Mouse (Mus musculus) forebrain, embryonic 15.5 days (tissue): ENCODE data around the gene Casr. TPM values are rescaled to one million over a fixed set of nuclear protein-coding genes. Genes with fewer than 3 reads are reported as not detected.

ENCODE experiments used
- ATAC-seq: fragments of 200-750 bp; cut with Nextera tagmentation; replicated peaks from 2 replicates; pipeline ENCODE4 v1.8.0; 2017; ENCODE audit warnings: mild to moderate bottlenecking, moderate TSS enrichment, moderate library complexity
- H3K27ac ChIP-seq: fragments of 300-500 bp; sonication (generic); replicated peaks from 2 replicates; pipeline ENCODE4 v1.5.1; 2015; ENCODE audit warnings: mild to moderate bottlenecking, inconsistent platforms
- H3K27me3 ChIP-seq: fragments of 300-500 bp; sonication (generic); 2 replicates; pipeline ENCODE4 v1.6.1; 2015; ENCODE audit warnings: inconsistent platforms
- H3K36me3 ChIP-seq: fragments of 300-500 bp; sonication (generic); 2 replicates; pipeline ENCODE4 v1.6.1; 2015; ENCODE audit warnings: mild to moderate bottlenecking, inconsistent platforms
- H3K4me1 ChIP-seq: fragments of 300-500 bp; sonication (generic); 2 replicates; pipeline ENCODE4 v1.6.1; 2015; ENCODE audit warnings: inconsistent platforms
- H3K4me2 ChIP-seq: fragments of 300-500 bp; sonication (generic); replicated peaks from 2 replicates; pipeline ENCODE4 v1.6.1; 2015; ENCODE audit warnings: mild to moderate bottlenecking, inconsistent platforms
- H3K4me3 ChIP-seq: fragments of 300-500 bp; sonication (generic); 2 replicates; pipeline ENCODE4 v1.5.1; 2015; ENCODE audit warnings: mild to moderate bottlenecking, inconsistent platforms
- H3K9ac ChIP-seq: fragments of 300-500 bp; sonication (generic); replicated peaks from 2 replicates; pipeline ENCODE4 v1.6.1; 2015; ENCODE audit warnings: mild to moderate bottlenecking, inconsistent platforms
- H3K9me3 ChIP-seq: fragments of 300-500 bp; sonication (generic); 2 replicates; pipeline ENCODE4 v1.6.1; 2016; ENCODE audit warnings: inconsistent platforms
- WGBS: fragments of 180-500 bp; shearing (Covaris S2); methylation state at CpG from one replicate; pipeline ENCODE4 v1.1.7; 2015; ENCODE audit warnings: mixed read lengths; 5-methylcytosine and 5-hydroxymethylcytosine counted together
- polyA plus RNA-seq: library from polyadenylated mRNA; unstranded; fragments of >200 nt; fragmentation: Nextera tagmentation; extraction: Ambion mirVana; gene quantifications from 2 replicates; pipeline ENCODE4 v1.2.1, GENCODE M21; 2015

The Casr gene
- polyA plus RNA-seq, 1 experiment from 2014 or later: 0.04 TPM

DNA sequence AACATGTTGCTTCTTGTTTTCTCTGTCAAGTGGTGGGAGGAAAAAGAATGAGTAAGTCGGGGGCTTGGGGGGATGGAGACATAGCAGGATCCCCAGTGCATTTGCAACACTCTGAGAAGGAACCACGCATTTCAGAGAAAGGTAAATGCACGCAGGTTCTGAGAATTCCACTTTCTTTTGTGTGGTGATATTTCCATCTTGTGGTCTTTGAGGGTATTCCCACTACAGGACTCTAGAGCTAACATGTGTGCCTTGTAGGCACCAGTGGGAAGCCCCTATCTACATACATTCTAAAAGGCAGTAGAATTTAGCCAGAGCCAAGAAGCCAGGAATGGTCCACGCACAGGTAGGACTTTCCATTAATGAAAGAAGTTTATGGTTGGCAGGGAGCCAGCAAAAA is 56.0 kb downstream of the Casr start:
- no peaks in the 10 kb centered on the region for H3K9me3 ChIP-seq
- H3K27me3 ChIP-seq: no peaks in the 10 kb centered on the region
- no peak overlapping the region for H3K9ac ChIP-seq
- H3K36me3 ChIP-seq: no peaks in the 10 kb centered on the region
- no peaks in the 10 kb centered on the region for H3K4me1 ChIP-seq
- H3K27ac ChIP-seq: no peak overlapping the region
- no peak overlapping the region for H3K4me2 ChIP-seq
- no peak overlapping the region for H3K4me3 ChIP-seq
- ATAC-seq: no peak
- 61% methylated on average over 4 of the region's 4 CpGs for WGBS

GRCm38 (mm10) chr16:36505134-36505533 is 56.8 kb downstream of the Casr start:
- Histone ChIP-seq H3K4me2 (no peak overlapping the region), H3K27me3 (no peaks in the 10 kb centered on the region), H3K9ac (no peak overlapping the region), H3K4me3 (no peak overlapping the region), H3K9me3 (no peaks in the 10 kb centered on the region), H3K27ac (no peak overlapping the region), H3K4me1 (no peaks in the 10 kb centered on the region), H3K36me3 (no peaks in the 10 kb centered on the region)
- 80% methylated on average over 3 of the region's 3 CpGs for WGBS
- ATAC-seq: no peak

- H3K27ac ChIP-seq: no peak overlapping the region
- no peaks in the 10 kb centered on the region for H3K4me1 ChIP-seq
- H3K27me3 ChIP-seq: no peaks in the 10 kb centered on the region
- no peaks in the 10 kb centered on the region for H3K36me3 ChIP-seq
- no peak overlapping the region for H3K9ac ChIP-seq
- no peaks in the 10 kb centered on the region for H3K9me3 ChIP-seq
- no peak for ATAC-seq
- H3K4me3 ChIP-seq: no peak overlapping the region
- 86% methylated on average over 2 of the region's 2 CpGs for WGBS
- no peak overlapping the region for H3K4me2 ChIP-seq
These were observed 59.7 kb downstream of the Casr start for GRCm38 (mm10) chr16:36502286-36502685.

DNA sequence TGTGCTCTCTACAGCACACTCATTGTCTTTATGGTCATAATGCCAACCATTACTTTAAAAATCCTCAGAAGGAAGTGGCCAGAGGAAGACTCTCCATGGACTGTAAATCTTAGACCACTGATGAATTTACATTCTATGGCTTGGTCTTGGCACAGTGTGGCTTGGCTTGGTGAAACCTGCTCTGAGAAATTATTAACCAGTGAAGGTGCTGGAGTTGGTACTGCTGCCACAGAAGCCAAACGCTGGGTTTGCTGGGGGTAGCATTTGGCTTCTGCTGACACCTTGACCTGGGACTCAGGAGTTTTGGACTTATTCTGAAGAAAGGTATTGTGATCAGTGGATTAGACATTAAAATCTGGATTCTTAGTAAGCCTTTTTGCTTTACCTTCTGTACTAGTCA is 69.5 kb downstream of the Casr start:
- Histone ChIP-seq H3K4me3 (no peak overlapping the region), H3K36me3 (no peaks in the 10 kb centered on the region), H3K4me1 (no peaks in the 10 kb centered on the region), H3K4me2 (no peak overlapping the region), H3K9ac (no peak overlapping the region), H3K27ac (no peak overlapping the region), H3K27me3 (no peaks in the 10 kb centered on the region), H3K9me3 (no peaks in the 10 kb centered on the region)
- ATAC-seq: no peak
- WGBS: 90% methylated on average over 1 of the region's 1 CpGs

DNA sequence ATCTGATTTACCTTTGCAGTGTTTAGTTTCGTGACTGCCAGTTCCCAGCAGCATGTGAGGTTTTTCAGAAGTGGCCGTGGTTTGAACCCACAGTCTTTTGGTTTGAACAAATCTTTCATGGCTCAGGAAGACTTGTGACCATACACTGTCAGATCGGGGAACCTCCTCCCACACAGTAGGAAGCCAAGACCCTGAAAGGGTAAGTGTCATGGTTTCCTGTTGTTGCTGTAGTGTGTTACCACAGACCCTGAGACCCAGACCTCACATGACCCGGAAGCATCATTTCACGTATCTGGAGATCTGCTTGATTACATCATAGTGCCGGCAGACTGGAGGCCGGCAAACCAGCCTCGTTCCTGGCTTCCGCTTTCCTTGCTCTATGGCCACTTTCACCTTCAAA is 85.1 kb downstream of the Casr start:
- Histone ChIP-seq H3K4me2 (no peak overlapping the region), H3K9ac (no peak overlapping the region), H3K27me3 (no peaks in the 10 kb centered on the region), H3K36me3 (no peaks in the 10 kb centered on the region), H3K27ac (no peak overlapping the region), H3K9me3 (no peaks in the 10 kb centered on the region), H3K4me1 (no peaks in the 10 kb centered on the region), H3K4me3 (no peak overlapping the region)
- no peak for ATAC-seq
- WGBS: 88% methylated on average over 9 of the region's 9 CpGs

DNA sequence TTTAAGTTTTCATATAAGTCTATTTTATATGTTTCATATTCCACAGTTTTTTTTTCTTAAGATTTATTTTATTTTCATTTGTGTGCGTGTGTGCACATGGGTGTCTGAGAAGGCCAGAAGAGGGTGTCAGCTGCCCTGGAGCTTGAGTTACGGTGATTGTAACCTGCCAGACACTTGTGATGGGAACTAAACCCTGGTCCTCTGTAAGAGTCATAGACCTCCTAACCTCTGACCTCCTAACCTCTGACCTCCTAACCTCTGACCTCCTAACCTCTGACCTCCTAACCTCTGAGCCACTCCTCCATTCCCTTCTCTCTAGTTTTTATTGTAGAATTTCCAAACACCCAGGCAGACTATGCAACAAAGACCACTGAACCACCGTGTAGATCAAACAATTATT is 86.4 kb downstream of the Casr start:
- Histone ChIP-seq H3K9ac (no peak overlapping the region), H3K4me3 (no peak overlapping the region), H3K9me3 (no peaks in the 10 kb centered on the region), H3K36me3 (no peaks in the 10 kb centered on the region), H3K27ac (no peak overlapping the region), H3K4me2 (no peak overlapping the region), H3K27me3 (no peaks in the 10 kb centered on the region), H3K4me1 (no peaks in the 10 kb centered on the region)
- no peak for ATAC-seq
- 93% methylated on average over 3 of the region's 3 CpGs for WGBS

- Histone ChIP-seq H3K27ac (no peak overlapping the region), H3K4me2 (no peak overlapping the region), H3K9me3 (no peaks in the 10 kb centered on the region), H3K4me3 (no peak overlapping the region), H3K27me3 (no peaks in the 10 kb centered on the region), H3K36me3 (no peaks in the 10 kb centered on the region), H3K4me1 (no peaks in the 10 kb centered on the region), H3K9ac (no peak overlapping the region)
- WGBS: 86% methylated on average over 2 of the region's 2 CpGs
- no peak for ATAC-seq
These were observed 87.1 kb downstream of the Casr start for GRCm38 (mm10) chr16:36474849-36475248.

- Histone ChIP-seq H3K9ac (no peak overlapping the region), H3K36me3 (no peaks in the 10 kb centered on the region), H3K4me1 (no peaks in the 10 kb centered on the region), H3K9me3 (no peaks in the 10 kb centered on the region), H3K4me3 (no peak overlapping the region), H3K4me2 (no peak overlapping the region), H3K27me3 (no peaks in the 10 kb centered on the region), H3K27ac (no peak overlapping the region)
- WGBS: 56% methylated on average over 17 of the region's 17 CpGs
- ATAC-seq: peak; percentile 43; the same call in 1 of the 2 replicates
These were observed 88.4 kb downstream of the Casr start for GRCm38 (mm10) chr16:36473217-36474216.

- Histone ChIP-seq H3K4me2 (no peak overlapping the region), H3K4me1 (no peaks in the 10 kb centered on the region), H3K9me3 (no peaks in the 10 kb centered on the region), H3K27ac (no peak overlapping the region), H3K36me3 (no peaks in the 10 kb centered on the region), H3K27me3 (no peaks in the 10 kb centered on the region), H3K4me3 (no peak overlapping the region), H3K9ac (no peak overlapping the region)
- no peak for ATAC-seq
- WGBS: 45% methylated on average over 13 of the region's 13 CpGs
These were observed 90.8 kb downstream of the Casr start for GRCm38 (mm10) chr16:36471066-36471633.

DNA sequence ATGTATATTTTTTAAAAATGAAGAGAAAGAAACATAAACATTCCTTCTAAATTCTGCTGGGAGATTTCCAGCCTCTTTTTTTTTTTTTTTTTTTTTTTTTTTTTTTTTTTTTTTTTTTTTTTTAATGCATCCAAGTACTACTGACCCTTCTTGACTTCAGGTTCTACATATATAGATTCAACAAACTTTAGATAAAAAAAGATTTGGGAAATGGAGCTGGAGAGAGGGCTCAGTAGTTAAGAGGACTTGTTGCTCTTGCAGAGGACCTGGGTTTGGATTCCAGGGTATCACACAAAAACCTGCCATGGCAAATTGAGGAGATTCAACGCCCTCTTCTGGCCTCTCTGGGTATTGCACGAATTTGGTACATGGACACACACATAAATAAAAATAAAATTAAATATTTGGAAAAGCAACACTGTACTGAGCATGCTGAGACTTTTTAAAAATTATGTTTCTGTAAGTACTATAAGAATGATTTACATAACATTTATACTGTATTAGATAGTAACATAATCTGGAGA is 91.9 kb downstream of the Casr start:
- Histone ChIP-seq H3K27ac (no peak overlapping the region), H3K9ac (no peak overlapping the region), H3K4me1 (no peaks in the 10 kb centered on the region), H3K9me3 (no peaks in the 10 kb centered on the region), H3K27me3 (no peaks in the 10 kb centered on the region), H3K4me3 (no peak overlapping the region), H3K4me2 (no peak overlapping the region), H3K36me3 (no peaks in the 10 kb centered on the region)
- WGBS: 9% methylated on average over 2 of the region's 2 CpGs
- ATAC-seq: no peak

DNA sequence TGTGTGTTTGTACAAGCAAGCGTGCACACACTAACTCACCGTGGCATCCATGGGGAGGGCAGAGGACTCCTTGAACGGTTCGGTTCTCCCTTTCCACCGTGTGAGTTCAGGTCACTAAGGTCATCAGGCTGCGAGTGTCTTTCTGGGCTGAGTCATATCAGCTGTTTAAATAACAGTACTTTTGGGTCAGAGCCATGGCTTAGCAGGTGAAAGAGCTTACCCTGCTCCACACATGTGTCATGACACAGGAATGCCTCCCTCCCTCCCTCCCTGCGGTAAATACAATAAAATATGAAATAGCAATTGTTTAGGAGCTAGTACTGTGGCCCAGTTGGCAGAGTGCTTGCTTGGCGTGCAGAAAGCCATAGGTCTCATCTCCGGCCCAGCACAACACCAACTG is 92.6 kb downstream of the Casr start:
- no peak overlapping the region for H3K9ac ChIP-seq
- H3K4me2 ChIP-seq: no peak overlapping the region
- no peak overlapping the region for H3K27ac ChIP-seq
- H3K4me3 ChIP-seq: no peak overlapping the region
- H3K4me1 ChIP-seq: no peaks in the 10 kb centered on the region
- no peak for ATAC-seq
- WGBS: 91% methylated on average over 9 of the region's 9 CpGs
- no peaks in the 10 kb centered on the region for H3K27me3 ChIP-seq
- no peaks in the 10 kb centered on the region for H3K9me3 ChIP-seq
- no peaks in the 10 kb centered on the region for H3K36me3 ChIP-seq

DNA sequence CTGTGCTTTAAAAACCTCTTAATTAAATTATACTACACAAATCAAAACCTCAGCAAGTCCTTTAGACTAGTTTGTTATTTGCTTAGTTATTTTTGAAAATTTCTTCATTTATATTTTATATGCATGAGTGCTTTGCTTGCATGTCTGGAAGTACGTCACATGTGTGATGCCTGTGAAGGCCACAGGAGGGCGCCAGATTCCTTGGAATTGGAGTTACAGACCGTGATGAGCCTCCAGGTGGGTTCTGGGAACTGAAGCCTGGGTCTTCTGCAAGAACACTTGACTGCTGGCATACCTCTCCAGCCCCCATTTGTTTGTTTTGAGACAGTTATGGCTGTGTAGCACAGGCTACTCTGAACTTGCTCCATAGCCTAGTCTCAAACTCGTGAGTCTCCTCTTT is 93.1 kb downstream of the Casr start:
- Histone ChIP-seq H3K9me3 (no peaks in the 10 kb centered on the region), H3K4me2 (no peak overlapping the region), H3K36me3 (no peaks in the 10 kb centered on the region), H3K4me3 (no peak overlapping the region), H3K27ac (no peak overlapping the region), H3K27me3 (no peaks in the 10 kb centered on the region), H3K4me1 (no peaks in the 10 kb centered on the region), H3K9ac (no peak overlapping the region)
- ATAC-seq: no peak
- WGBS: 73% methylated on average over 4 of the region's 4 CpGs
